Mouse (Mus musculus): ENCODE data around the gene Nfix. TPM values are rescaled to one million over a fixed set of nuclear protein-coding genes. Genes with fewer than 3 reads are reported as not detected.

Nfix gene
- polyA plus RNA-seq, 1 experiment from 2014 or later, result 36.6 TPM

GRCm38 (mm10) chr8:84759126-84759525, 41.0 kb downstream of the Nfix start:
- H3K36me3 ChIP-seq (ENCODE audit: control insufficient read depth, insufficient read depth, low read length), result peaks cover 4% of the 10 kb centered on the region; the same call in 1 of the 2 replicates
- no peaks in the 10 kb centered on the region; the same call in 1 of the 2 replicates for H3K4me1 ChIP-seq (replicated peaks; ENCODE audit: control insufficient read depth, insufficient read depth)
- H3K4me3 ChIP-seq (ENCODE audit: low read depth, low read length), result no peak overlapping the region
- ATAC-seq (ENCODE audit: low FRiP score, low TSS enrichment), result peak; percentile 36; the same call in 1 of the 2 replicates
- no peaks in the 10 kb centered on the region for H3K9me3 ChIP-seq (ENCODE audit: control insufficient read depth, low read length)
- DNase-seq (ENCODE audit: low spot score), result peak; percentile 64
- no peaks in the 10 kb centered on the region for H3K27me3 ChIP-seq (ENCODE audit: control insufficient read depth, insufficient read depth, low read length)
- TF ChIP-seq EP300 (optimal IDR thresholded peaks at IDR 0.05) (no peak), CTCF (IDR thresholded peaks at IDR 0.05; ENCODE audit: low read depth) (peak; percentile 79)
- WGBS, result 66% methylated on average over 7 of the region's 7 CpGs
- H3K27ac ChIP-seq (replicated peaks), result no peak overlapping the region
- no peak overlapping the region for H3K9ac ChIP-seq (ENCODE audit: low read length)
- no peak overlapping the region for H3K4me2 ChIP-seq (replicated peaks; ENCODE audit: low read depth)

- H3K4me1 ChIP-seq (replicated peaks; ENCODE audit: control insufficient read depth, insufficient read depth), result no peaks in the 10 kb centered on the region
- no peak overlapping the region for H3K9ac ChIP-seq (ENCODE audit: low read length)
- H3K27ac ChIP-seq (replicated peaks), result no peak overlapping the region
- no peak for DNase-seq (ENCODE audit: low spot score)
- H3K27me3 ChIP-seq (ENCODE audit: control insufficient read depth, insufficient read depth, low read length), result no peaks in the 10 kb centered on the region
- H3K9me3 ChIP-seq (ENCODE audit: control insufficient read depth, low read length), result no peaks in the 10 kb centered on the region
- TF ChIP-seq EP300 (optimal IDR thresholded peaks at IDR 0.05) (no peak), CTCF (IDR thresholded peaks at IDR 0.05; ENCODE audit: low read depth) (no peak)
- peaks cover 9% of the 10 kb centered on the region; the same call in 1 of the 2 replicates for H3K36me3 ChIP-seq (ENCODE audit: control insufficient read depth, insufficient read depth, low read length)
- no peak overlapping the region for H3K4me3 ChIP-seq (ENCODE audit: low read depth, low read length)
- no peak overlapping the region for H3K4me2 ChIP-seq (replicated peaks; ENCODE audit: low read depth)
- 93% methylated on average over 3 of the region's 3 CpGs for WGBS
- no peak for ATAC-seq (ENCODE audit: low FRiP score, low TSS enrichment)
These were observed 41.8 kb downstream of the Nfix start for GRCm38 (mm10) chr8:84758308-84758707.

- peak; percentile 30; the same call in 1 of the 2 replicates for TF ChIP-seq CTCF (IDR thresholded peaks at IDR 0.05; ENCODE audit: low read depth)
- TF ChIP-seq EP300 (optimal IDR thresholded peaks at IDR 0.05), result no peak
- no peaks in the 10 kb centered on the region for H3K9me3 ChIP-seq (ENCODE audit: control insufficient read depth, low read length)
- H3K4me1 ChIP-seq (replicated peaks; ENCODE audit: control insufficient read depth, insufficient read depth), result no peaks in the 10 kb centered on the region
- DNase-seq (ENCODE audit: low spot score), result no peak
- no peak overlapping the region; the same call in 1 of the 2 replicates for H3K27ac ChIP-seq (replicated peaks)
- 47% methylated on average over 5 of the region's 5 CpGs for WGBS
- H3K9ac ChIP-seq (ENCODE audit: low read length), result 0 out of 2 replicates have a peak overlapping the region, but pooled peaks have one; percentile 13
- H3K36me3 ChIP-seq (ENCODE audit: control insufficient read depth, insufficient read depth, low read length), result peaks cover 8% of the 10 kb centered on the region; the same call in 1 of the 2 replicates
- H3K4me2 ChIP-seq (replicated peaks; ENCODE audit: low read depth), result no peak overlapping the region
- no peak overlapping the region for H3K4me3 ChIP-seq (ENCODE audit: low read depth, low read length)
- no peaks in the 10 kb centered on the region for H3K27me3 ChIP-seq (ENCODE audit: control insufficient read depth, insufficient read depth, low read length)
- ATAC-seq (ENCODE audit: low FRiP score, low TSS enrichment), result no peak
These were observed 42.6 kb downstream of the Nfix start for GRCm38 (mm10) chr8:84757501-84757900.

- Histone ChIP-seq H3K27me3 (ENCODE audit: control insufficient read depth, insufficient read depth, low read length) (no peaks in the 10 kb centered on the region), H3K4me2 (replicated peaks; ENCODE audit: low read depth) (no peak overlapping the region), H3K27ac (replicated peaks) (no peak overlapping the region), H3K4me1 (replicated peaks; ENCODE audit: control insufficient read depth, insufficient read depth) (no peaks in the 10 kb centered on the region), H3K4me3 (ENCODE audit: low read depth, low read length) (no peak overlapping the region), H3K9ac (ENCODE audit: low read length) (no peak overlapping the region), H3K36me3 (ENCODE audit: control insufficient read depth, insufficient read depth, low read length) (0 out of 2 replicates have a peak, but pooled peaks cover 10% of the 10 kb centered on the region), H3K9me3 (ENCODE audit: control insufficient read depth, low read length) (no peaks in the 10 kb centered on the region)
- TF ChIP-seq CTCF (IDR thresholded peaks at IDR 0.05; ENCODE audit: low read depth), result no peak
- TF ChIP-seq EP300 (optimal IDR thresholded peaks at IDR 0.05), result no peak
- 74% methylated on average over 6 of the region's 6 CpGs for WGBS
- DNase-seq (ENCODE audit: low spot score) (no peak), ATAC-seq (ENCODE audit: low FRiP score, low TSS enrichment) (no peak)
These were observed 47.2 kb downstream of the Nfix start for GRCm38 (mm10) chr8:84752734-84753582.

GRCm38 (mm10) chr8:84749519-84749918, 50.6 kb downstream of the Nfix start:
- DNase-seq (ENCODE audit: low spot score) (no peak), ATAC-seq (ENCODE audit: low FRiP score, low TSS enrichment) (no peak)
- Histone ChIP-seq H3K4me3 (ENCODE audit: low read depth, low read length) (no peak overlapping the region), H3K36me3 (ENCODE audit: control insufficient read depth, insufficient read depth, low read length) (0 out of 2 replicates have a peak, but pooled peaks cover 8% of the 10 kb centered on the region), H3K27ac (replicated peaks) (peak overlapping the region; percentile 58; the same call in 1 of the 2 replicates), H3K4me1 (replicated peaks; ENCODE audit: control insufficient read depth, insufficient read depth) (peaks cover 6% of the 10 kb centered on the region; the same call in 1 of the 2 replicates), H3K4me2 (replicated peaks; ENCODE audit: low read depth) (no peak overlapping the region), H3K9ac (ENCODE audit: low read length) (no peak overlapping the region), H3K27me3 (ENCODE audit: control insufficient read depth, insufficient read depth, low read length) (no peaks in the 10 kb centered on the region), H3K9me3 (ENCODE audit: control insufficient read depth, low read length) (no peaks in the 10 kb centered on the region)
- TF ChIP-seq EP300 (optimal IDR thresholded peaks at IDR 0.05) (no peak), CTCF (IDR thresholded peaks at IDR 0.05; ENCODE audit: low read depth) (no peak)
- WGBS, result 62% methylated on average over 16 of the region's 16 CpGs

All from stomach, postnatal 0 days (tissue).